Comparison of ENCODE assay signal across 24 mouse cellular contexts in genomic region chr5:149112559-149112958, GRCm38 (mm10).
"Had no signal": no experiment of that assay in that cellular context is flagged by ENCODE, and none has a peak within 500 bp of the region (broad histone marks: within the 10 kb centered on the region; RNA-seq: fewer than 3 reads in every experiment).

No protein-coding gene starts in this region.

- H3K9ac ChIP-seq: heart, embryonic 13.5 days; heart, embryonic 15.5 days; hindbrain, embryonic 13.5 days; hindbrain, embryonic 15.5 days; kidney, embryonic 15.5 days; limb, embryonic 13.5 days; limb, embryonic 15.5 days; liver, embryonic 12.5 days; liver, embryonic 14.5 days had no signal

- H3K36me3 ChIP-seq: heart, embryonic 13.5 days; heart, embryonic 15.5 days; hindbrain, embryonic 13.5 days; hindbrain, embryonic 15.5 days; kidney, embryonic 15.5 days; limb, embryonic 13.5 days; limb, embryonic 15.5 days; liver, embryonic 12.5 days had no signal

- H3K4me1 ChIP-seq: heart, embryonic 13.5 days; heart, embryonic 15.5 days; kidney, embryonic 15.5 days had no signal

- H3K4me3 ChIP-seq: gastrocnemius, adult 2 months; heart, embryonic 13.5 days; heart, embryonic 15.5 days; hindbrain, embryonic 13.5 days; hindbrain, embryonic 15.5 days; kidney, embryonic 15.5 days; limb, embryonic 13.5 days; limb, embryonic 15.5 days; liver, embryonic 12.5 days had no signal

- H3K27ac ChIP-seq: gastrocnemius, adult 2 months; heart, embryonic 13.5 days; heart, embryonic 15.5 days; hindbrain, embryonic 13.5 days; hindbrain, embryonic 15.5 days; hindbrain, postnatal 0 days; kidney, embryonic 15.5 days; kidney, postnatal 0 days; limb, embryonic 13.5 days; limb, embryonic 15.5 days; liver, embryonic 12.5 days; liver, embryonic 14.5 days had no signal

- H3K27me3 ChIP-seq: heart, embryonic 13.5 days; heart, embryonic 15.5 days; hindbrain, embryonic 13.5 days; hindbrain, embryonic 15.5 days; kidney, embryonic 15.5 days; limb, embryonic 13.5 days; limb, embryonic 15.5 days; liver, embryonic 12.5 days had no signal

- H3K9me3 ChIP-seq: heart, embryonic 13.5 days; heart, embryonic 15.5 days; hindbrain, embryonic 13.5 days; hindbrain, embryonic 15.5 days; kidney, embryonic 15.5 days; limb, embryonic 13.5 days; limb, embryonic 15.5 days; liver, embryonic 12.5 days had no signal

- DNase-seq: gastrocnemius, adult 2 months; gastrocnemius, postnatal 10 days; gastrocnemius, postnatal 25 days; heart, adult 18-20 months; heart, postnatal 14 days; heart, postnatal 36 days; kidney, adult 11 months; kidney, adult 2 months; kidney, adult 9 months; kidney, postnatal 4 days; layer of hippocampus, adult 9-11 months; layer of hippocampus, postnatal 36 days; left cerebral cortex, postnatal 4 days had no signal
